Mouse (Mus musculus): ENCODE measurements at regions not wholly inside any gene's neighbourhood (a gene's known extent, or its start where the extent isn't known, plus 50 kb on each side); places are given as distances from the start of the nearest gene placed in this dataset.

- no peak for DNase-seq
Observed at GRCm38 (mm10) chr1:12334186-12334585, 920.3 kb downstream of the A830018L16Rik start.

- DNase-seq, result no peak
Observed at GRCm38 (mm10) chr1:12344726-12345438, 931.0 kb downstream of the A830018L16Rik start.

- no peak for DNase-seq
Observed at GRCm38 (mm10) chr1:12345439-12345819, 931.5 kb downstream of the A830018L16Rik start.

GRCm38 (mm10) chr1:12354531-12354930 lies 940.6 kb downstream of the A830018L16Rik start:
- no peak for DNase-seq

GRCm38 (mm10) chr1:12367872-12368271 lies 954.0 kb downstream of the A830018L16Rik start:
- no peak for DNase-seq

- DNase-seq, result no peak
Observed at GRCm38 (mm10) chr1:12372968-12373367, 959.1 kb downstream of the A830018L16Rik start.

DNA sequence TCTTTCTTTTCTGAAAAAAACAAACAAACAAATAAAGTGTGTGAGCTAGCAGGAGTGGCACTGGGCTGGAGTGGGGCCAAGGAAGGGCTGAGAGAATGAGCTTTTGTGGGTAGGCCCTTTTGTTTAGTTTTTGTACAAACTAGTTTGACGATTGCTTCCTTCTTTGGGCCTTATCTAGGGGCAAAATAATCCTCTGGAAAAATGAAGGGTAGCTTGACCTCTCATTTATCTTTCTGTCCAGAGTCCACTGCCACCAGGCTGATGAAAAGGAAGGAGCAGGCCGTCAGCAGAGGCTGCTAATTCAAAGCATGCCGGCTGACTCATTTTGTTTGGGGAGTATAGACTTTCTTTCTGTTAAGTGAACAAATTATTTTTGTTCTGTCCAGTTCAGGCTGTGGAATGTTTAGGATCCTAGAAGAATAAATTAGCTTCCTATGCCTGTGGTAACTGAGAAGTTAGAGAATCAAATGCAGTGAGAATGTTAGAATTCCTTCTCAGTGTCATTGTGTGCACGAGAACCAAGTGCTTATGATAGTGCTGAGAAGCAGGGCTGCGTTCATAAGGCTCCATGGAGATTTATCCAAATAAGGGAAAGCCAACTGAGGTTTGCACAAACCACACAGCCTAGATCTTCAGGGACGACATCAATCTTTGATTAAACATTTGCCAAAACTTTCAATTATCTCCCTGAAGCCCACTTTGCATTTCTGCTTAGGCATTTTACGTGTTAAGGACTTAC lies 984.4 kb downstream of the A830018L16Rik start:
- DNase-seq, result peak; percentile 5 to 10

DNA sequence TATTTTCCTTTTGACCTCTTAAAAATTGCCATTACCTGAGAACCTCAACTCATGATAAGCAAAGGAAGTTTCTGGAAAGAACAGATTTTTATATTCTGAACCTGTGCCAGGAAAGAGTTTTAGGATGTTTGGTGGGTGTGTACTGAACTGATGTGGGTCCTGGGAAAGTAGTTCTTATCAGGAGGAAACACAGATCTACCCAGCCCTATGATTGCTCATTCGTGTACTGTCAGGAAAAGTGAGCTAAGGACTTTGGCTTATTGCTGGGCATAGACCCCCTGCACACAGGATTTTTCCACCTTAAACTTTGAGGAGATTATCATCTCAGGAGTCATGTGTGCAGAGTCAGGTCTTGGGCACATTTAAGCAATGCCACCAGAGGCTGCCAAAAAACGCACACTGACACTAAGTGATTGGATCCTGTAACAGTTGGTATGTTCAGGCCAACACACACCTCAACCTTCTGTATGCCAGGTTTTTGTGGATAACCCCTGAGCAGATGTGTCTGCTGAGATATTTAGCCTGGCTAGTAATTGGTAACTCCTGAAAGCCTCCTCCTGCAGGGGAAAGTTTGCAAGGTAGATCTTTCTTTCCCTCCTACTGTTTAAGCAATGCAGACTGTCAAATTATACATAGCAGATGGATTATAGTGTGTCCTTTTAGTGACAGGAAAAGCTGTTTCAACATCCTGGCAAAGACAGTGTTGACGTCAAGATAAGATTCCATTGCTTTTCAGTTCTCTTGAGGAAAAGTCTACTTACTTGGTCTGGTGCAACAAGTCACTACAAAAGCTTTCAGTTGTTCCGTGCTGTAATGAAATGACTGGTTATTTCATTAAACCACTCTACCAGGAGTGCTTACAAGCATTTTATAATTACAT lies 991.7 kb downstream of the A830018L16Rik start:
- peak; percentile 4 to 18 for DNase-seq

- no peak for DNase-seq
Observed at GRCm38 (mm10) chr1:12409738-12410523, 996.0 kb downstream of the A830018L16Rik start.

DNA sequence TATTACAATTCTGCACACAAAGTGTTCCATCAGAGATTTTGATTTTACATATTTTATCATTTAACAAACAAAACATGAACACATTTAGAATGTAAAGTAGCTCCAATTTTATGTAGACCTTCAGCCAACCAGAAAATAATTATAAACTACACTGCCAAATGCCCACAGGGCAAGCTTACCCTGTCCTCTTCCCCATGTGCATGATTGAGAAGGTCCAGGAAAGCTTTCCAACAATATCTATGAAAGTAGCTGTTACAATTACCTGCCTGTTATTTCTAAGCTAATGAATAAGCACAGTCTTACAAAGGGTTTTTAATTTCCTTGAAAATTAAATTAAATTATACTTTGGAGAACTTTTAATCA lies 996.6 kb downstream of the A830018L16Rik start:
- DNase-seq, result no peak

GRCm38 (mm10) chr1:12424510-12424909 lies 1010.6 kb downstream of the A830018L16Rik start:
- peak in 1 of 2 experiments; percentile 6 for DNase-seq

DNA sequence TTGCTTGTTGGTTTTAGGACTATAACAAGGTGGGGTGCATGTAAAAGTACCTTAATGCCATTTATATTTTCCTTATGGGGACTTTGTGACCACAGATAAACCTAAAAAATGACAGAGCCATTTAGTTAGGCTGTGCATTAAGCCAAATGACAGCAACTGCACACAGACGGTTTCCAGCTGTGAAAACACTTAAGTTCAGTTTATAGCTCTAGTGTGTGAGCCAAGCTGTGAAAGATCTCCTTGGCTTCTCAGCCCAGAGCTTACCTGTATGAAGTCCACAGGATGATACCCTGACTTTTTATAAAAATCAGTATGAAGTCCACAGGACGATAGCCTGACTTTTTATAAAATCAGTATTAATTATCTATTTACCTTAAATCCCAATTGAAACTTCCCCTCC lies 1024.0 kb downstream of the A830018L16Rik start:
- DNase-seq, result no peak

DNA sequence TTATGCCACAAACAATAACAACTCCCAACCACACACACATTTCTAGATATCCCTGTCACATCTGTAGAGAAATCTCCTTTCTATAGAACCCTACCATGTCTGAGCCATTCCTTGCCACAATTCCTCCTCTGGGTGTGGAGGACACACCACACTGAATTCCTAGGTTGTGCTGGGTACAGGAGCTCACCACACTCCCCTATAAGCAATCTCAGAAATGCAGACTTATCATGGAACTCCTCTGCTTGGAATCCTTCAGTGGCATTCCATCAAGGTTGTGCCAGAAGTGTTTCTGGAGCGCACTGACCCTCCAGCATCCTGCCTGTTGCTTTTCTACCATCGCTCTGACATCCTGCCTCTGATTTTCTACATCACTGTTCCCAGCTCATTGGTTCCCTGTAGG lies 1052.3 kb downstream of the A830018L16Rik start:
- peak in 1 of 2 experiments; percentile 2 for DNase-seq

DNA sequence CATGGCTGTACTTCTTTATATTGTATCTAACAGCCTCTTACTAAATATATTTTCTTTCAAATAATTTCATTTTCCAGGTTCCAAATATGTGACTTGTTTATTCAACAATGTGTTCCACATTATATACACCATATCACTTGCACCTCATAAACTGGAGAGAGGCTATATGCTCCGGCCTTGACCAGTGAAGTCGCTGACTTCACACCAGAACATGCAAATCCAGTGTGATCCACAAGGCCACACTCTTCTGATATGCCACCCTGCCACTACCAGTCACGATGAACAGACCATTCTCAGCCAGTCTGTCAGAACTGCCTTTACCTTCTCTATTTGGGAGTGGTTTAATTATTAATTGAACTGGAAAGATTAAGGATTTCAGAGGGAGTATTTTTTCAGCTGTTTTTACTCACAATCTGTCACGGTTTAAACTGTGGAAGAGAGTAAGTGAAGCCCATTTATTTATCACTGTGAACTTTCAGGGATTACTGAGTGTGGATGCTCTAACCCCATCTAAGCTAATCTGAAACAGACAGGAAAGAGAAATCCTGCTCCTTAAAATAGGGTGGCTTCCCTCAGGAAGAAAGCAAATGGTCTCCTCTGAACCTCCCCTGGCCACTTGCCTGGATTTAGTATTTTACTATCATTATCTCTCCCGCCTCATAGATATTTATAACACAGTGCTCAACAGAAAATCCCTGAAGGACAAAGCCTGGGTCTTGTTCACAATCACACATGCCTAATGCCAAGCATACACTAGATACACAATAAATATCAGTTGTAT lies 1065.3 kb downstream of the A830018L16Rik start:
- no peak for DNase-seq

DNA sequence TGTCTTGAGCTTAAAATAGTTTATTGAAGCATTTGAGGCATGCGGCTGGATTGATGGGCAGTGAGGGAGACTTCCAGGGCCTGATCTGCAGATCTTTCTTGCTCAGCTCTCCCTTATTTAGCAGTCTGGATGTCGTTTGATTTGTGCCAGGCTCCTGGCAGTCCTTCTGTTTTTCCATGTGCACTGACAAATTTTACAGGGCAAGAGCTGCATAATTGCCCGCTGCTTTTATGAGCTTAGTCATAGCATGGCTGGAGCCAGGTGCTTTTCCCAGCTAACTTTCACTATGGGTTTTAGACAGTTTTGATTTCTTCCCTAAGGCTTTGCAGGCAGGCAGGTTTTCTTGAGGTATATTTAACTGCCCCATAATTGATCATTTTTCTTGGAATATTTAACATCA lies 1086.5 kb downstream of the A830018L16Rik start:
- DNase-seq, result no peak

DNA sequence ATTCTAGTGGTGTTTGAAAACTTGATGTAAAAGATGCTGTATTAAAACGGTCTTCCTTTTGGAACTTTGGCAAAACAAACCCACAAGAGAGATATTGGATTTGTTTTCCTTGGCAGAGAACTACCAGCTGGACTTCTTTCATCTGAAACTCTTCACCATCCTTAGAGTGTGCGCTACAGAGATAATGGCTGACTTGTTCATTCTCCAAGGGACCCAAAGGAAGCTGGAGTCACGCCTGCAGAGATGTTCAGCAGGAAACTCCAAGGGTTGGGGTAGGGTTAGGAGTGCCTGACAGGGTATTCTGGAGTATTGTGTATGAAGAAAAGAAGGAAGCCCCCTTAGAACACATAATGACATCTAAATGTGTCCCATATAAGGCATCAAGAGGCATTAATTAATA lies 1094.1 kb downstream of the A830018L16Rik start:
- no peak for DNase-seq

GRCm38 (mm10) chr1:12510129-12510816 lies 1096.4 kb downstream of the A830018L16Rik start:
- no peak for DNase-seq

DNA sequence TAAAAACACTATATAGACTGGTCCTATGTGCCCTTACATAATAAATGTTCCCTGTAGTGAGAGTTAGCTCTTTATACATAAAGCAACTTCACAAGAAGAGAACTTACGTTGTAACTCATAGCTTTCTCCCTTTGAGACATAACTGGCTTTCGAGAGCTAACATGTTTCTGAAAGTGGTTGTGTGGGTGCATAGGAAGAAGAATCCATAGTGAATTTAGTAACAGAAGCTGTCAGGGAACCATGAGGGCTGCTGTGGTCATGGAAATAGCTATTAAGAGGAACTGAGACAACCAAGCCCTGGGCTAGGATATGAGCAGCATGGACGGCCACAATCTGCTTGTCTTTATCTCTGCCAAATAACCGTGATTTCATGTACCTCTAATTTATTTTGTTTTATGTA lies 1105.7 kb downstream of the A830018L16Rik start:
- DNase-seq, result no peak

- DNase-seq, result no peak
Observed at GRCm38 (mm10) chr1:12555859-12556258, 1142.0 kb downstream of the A830018L16Rik start.

DNA sequence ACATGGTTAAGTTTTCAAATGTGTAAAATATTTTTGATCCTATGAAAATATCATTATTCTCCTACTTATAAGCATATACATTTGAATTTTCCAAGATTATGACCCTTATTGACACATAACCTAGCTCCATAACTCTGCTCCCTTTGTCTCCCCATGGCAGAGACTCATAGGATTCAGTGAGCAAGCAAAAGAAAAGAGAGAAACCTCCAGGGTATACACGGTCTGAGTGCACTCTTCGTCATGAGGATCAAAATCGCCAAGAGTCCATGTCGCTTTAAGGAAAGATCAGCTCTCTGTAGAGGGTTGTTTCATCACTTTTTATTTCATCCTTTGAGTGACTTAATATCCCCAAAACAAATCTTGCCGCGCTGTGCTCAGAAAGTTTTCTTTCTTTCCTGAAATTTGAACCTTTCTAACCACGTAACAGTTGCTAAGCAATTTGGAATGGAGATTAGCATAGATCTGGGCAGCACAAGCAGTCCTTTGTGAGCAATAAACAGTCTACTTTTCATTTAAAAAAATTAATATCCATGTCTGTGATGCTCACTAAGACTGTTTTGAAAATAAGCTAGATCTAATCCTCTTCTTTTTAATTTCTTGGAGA lies 1158.0 kb downstream of the A830018L16Rik start:
- no peak for DNase-seq

- DNase-seq, result no peak
Observed at GRCm38 (mm10) chr1:12572770-12573169, 1158.9 kb downstream of the A830018L16Rik start.
